Mouse (Mus musculus) kidney, adult 2 months (tissue): ENCODE data around the gene Lyplal1.

Experiments used
- CTCF ChIP-seq: fragments of 200-500 bp; conservative IDR thresholded peaks from 2 replicates; pipeline ENCODE4 v1.5.1; 2011; ENCODE audit warnings: low read depth, mild to moderate bottlenecking, control low read depth, low read length, moderate library complexity, mixed read lengths; ENCODE audit not compliant: insufficient read depth, insufficient read length
- POLR2A ChIP-seq: fragments of 200-500 bp; IDR thresholded peaks from one replicate; pipeline ENCODE4 v1.6.1; 2011; ENCODE audit warnings: low read depth, low read length, control low read depth

DNA sequence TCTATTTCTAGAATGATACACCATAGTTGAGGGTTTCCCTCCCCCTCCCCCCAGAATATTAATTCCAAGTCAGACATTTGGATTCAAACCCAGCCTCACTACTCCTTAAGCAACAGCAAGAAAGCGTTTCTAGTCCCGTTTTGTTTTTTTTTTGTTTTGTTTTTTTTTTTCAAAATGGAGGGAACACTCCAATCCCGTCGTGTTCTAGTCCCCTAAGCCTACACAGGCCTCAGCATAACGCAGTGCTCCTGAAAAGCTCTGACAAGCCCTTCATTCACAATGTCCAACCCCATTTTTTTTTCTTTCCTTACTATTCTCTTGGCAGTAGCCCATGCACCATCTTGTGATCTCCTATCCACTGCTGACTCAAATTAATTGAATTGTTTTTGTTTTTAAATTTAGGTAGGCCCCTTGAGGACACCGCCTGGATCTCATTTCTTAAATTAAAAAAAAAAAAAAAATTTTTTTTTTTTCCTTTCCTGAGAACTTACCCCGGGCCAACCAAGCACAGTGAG, 967 bp downstream of the Lyplal1 start:
- TF ChIP-seq CTCF (no peak), POLR2A (no peak)
